17 mouse cellular contexts compared by ENCODE assay signal in the genomic region with DNA sequence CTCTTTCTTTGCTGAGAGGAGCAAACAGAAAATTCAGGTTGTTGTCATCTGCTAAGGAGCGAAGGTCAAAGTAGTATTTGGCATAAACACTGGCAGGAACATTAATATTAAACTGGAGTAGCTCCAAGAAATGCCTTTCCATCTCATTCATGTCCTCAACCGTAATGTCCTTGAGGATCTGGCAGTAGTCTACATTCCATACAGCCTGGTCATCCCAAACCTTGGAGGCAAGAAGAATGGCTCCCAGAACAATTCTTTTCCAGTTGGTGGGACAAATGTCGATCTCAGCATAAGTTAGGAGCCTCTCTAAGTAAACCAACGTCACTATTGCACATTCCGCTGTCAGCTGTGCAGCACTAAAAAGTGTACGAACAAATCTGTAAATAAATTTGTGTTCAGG. TPM values are rescaled to one million over a fixed set of nuclear protein-coding genes. Genes with fewer than 3 reads are reported as not detected.
"Had no signal": no experiment of that assay in that cellular context is flagged by ENCODE, and none has a peak within 500 bp of the region (broad histone marks: within the 10 kb centered on the region; RNA-seq: fewer than 3 reads in every experiment).

No protein-coding gene starts in this region.

RNA-seq across cellular contexts. Expression of a gene that starts 48.7 kb away (rescaled TPM):
- total RNA-seq: megakaryocyte progenitor cell, adult 5-6 weeks; midbrain, postnatal 0 days; monocyte, adult 5-6 weeks; neutrophil, adult 5-6 weeks had no signal
- polyA plus RNA-seq: lung, embryonic 14.5 days; lung, embryonic 16.5 days; macrophage; midbrain, embryonic 11.5 days; midbrain, embryonic 13.5 days; midbrain, embryonic 15.5 days; midbrain, postnatal 0 days; neural tube, embryonic 12.5 days; spleen, adult 2 months; stomach, embryonic 15.5 days; stomach, postnatal 0 days; testis, adult 2 months; thymus, adult 2 months; urinary bladder, adult 2 months had no signal

RNA-seq across cellular contexts. Expression of a gene that starts 59.5 kb away (rescaled TPM):
- total RNA-seq: megakaryocyte progenitor cell, adult 5-6 weeks; midbrain, postnatal 0 days; monocyte, adult 5-6 weeks; neutrophil, adult 5-6 weeks had no signal
- polyA plus RNA-seq: lung, embryonic 14.5 days; lung, embryonic 16.5 days; macrophage; midbrain, embryonic 11.5 days; midbrain, embryonic 13.5 days; midbrain, postnatal 0 days; neural tube, embryonic 12.5 days; spleen, adult 2 months; stomach, embryonic 15.5 days; stomach, postnatal 0 days; thymus, adult 2 months; urinary bladder, adult 2 months had no signal
